Mouse (Mus musculus): ENCODE measurements around the gene Ttc28. TPM values are rescaled to one million over a fixed set of nuclear protein-coding genes. Genes with fewer than 3 reads are reported as not detected.

The Ttc28 gene
- polyA plus RNA-seq, 3 experiments from 2014 or later = 0.83 to 4.4 (median 4.3) TPM

DNA sequence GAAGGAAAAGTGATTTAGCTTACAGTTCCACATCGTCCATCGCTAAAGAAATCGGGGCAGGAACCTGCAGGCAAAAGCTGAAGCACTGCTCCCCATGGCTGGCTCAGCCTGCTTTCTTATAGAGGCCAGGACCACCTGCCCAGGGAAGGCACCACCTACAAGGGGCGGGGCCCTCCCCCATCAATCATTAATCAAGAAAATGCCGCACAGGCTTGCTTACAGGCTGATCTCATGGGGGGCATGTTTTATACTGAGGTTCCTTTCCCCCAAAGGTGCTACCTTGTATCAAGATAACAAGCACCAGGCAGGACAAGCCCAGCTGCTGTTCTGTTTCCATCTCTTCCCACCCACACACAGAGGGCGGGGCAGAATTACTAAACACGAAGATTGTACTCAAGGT is 419.1 kb downstream of the Ttc28 start:
- no peak for ATAC-seq

DNA sequence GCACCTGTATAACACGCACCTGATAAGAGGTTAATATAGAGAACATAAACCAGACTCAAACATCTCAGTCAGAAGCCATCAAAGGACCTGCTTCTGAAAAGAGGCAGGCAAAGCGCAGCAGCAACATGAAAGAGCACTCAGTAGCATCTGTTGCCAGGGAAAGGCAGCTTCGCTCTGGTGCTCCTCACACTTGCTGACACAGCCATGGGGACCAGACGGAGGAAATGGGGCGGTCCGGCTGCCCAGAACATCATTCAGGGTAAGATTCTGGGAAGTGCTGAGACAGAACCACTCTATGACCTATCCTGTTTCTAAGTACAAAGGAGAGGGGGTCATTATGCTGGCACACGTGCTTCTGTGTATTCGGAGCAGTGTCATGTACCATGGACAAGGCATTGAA is 421.2 kb downstream of the Ttc28 start:
- no peak for ATAC-seq

DNA sequence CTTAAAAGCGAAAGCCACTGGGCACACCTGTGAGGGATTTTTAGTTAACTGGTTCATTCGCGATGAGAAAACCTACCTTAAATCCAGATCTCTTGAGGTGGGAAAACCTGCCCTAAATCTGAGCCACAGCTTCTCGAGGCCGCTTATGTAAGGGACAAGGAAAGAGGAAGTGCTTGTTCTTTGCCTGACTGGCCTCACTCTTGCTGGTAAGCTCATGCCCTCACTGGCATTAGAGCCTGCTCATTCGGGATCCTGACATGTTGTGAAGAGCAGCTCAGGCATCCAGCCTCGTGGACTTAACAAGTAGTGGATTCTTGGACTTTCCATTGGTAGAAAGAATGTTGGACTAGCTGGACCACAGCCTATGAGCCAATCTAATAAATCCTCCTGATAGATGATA is 422.1 kb downstream of the Ttc28 start:
- ATAC-seq = no peak

DNA sequence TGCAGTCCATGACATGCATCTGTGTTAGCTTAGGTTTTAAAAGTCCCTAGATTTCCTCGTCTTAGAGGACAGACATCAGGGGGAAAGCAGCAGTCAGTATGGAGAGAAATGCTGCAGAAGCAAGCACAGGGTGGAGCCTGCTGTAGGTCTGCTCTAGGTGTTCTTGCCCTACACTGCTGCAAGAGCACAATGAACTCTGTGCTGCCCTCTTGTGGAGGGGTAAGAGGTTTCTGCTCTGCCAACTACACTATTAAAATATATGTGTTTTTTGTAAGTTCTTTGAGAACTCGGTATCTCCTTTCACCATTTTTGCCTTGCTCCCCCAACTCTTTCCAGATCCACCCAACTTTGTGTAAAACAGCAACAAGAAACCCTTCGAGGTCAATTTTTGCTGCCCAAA is 425.1 kb downstream of the Ttc28 start:
- ATAC-seq = no peak

DNA sequence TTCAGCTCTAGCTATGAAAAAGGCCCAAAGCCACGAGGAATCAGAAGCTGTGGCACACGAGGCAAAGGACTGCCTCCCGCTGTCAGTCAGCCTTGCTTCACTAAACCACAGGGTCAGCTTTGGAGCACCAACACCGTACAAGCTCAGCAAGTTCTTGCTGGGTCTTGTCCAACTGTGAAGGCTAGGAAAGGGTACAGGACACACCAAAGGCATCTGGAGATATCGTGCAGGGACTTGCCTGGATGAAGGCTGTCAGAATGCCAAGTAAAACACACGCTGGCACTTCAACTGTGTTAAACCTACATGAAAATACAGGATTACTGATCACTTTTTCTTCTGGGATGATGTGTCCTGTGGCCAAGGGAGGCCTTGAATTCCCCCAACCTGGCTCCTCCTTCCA is 430.6 kb downstream of the Ttc28 start:
- no peak for ATAC-seq

DNA sequence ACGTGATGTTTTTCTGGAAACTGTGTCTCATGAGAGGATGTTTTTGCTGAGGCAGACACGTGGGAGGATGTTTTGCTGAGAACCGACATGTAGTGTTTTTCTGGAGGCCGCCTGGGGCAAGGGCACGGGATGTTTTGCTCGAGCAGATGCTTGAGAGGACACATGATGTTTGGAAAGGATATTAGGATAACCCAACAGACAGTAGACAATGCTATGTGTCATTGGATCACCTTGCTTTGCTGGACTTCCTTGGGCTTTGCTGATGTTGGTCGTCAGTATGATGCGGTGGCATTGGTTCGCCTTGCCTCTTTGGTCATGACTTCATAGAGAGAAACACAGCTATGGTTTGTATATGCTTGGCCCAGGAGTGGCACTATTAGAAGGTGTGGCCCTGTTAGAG is 434.2 kb downstream of the Ttc28 start:
- no peak for ATAC-seq

DNA sequence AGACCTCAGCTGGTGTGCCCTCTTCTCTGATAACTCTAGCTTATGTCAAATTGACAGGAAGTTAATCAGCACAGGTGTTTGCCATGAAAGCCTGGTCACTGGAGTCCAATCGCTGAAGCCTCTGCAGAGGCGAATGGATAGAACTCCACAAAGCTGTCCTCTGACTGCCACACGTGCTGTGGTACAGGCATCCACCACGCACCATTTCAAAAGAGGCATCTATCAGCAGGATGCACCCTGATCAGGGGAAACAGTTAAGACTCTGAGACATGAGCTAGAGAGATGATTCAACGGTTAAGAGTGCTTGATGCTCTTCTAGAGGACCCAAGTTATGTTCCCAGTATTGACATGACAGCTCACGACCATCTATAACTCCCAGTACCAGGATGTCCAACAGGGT is 435.5 kb downstream of the Ttc28 start:
- ATAC-seq = no peak

DNA sequence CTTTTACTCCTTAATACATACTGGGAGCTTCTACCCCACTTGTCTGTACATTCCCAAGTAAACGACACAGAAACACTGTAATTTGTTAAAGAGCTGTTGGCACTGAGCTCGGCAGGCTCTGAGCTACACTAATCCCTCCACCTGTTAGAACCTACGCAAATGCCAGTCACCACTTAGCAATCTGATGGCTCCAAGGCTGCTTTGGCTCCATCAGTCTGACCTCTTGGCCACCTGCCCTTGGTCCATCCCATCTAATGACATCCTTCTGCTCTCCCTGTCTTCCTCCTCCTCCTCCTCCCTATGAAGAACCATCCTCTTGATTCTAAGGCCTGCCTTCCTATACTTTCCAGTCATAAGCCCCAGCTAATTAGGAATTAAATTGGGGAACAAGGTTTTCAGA is 437.9 kb downstream of the Ttc28 start:
- no peak for ATAC-seq

DNA sequence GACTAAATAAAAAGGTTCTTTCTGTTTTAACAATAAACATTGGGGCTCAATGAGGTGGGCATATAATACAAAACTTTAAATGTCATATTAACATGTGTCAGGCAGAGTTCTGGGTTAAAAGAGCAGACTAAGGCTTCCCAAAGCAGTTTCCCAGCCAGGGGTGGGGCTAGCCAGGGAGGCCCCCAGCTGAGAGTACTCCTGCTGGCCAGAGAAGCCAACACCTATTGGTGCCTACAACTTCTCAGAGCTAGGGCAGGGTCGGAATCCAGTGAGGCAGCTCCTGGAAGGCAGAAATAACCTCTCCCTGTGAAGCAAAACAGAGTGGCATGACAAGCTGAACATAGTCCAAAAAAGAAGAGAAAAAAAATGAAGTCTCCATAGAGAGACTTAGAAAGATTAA is 439.3 kb downstream of the Ttc28 start:
- ATAC-seq = no peak

DNA sequence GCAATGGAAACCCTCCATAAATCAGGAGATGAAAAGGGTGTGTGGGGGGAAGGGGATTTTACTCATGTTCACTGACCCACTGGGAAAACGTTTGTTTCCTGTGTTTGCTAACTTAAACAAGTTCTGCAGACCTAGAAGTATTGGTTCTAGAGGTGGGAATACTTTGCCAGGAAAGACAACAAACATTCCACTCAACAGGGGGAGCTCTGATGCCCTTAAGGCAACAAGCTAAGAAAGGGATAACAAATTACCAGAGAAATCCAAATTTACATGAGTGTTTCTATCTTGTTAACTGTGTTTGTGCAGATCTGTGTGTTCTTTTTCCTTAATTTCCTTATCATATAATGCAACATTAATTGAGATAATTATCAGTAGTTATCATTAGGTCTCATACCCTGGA is 446.2 kb downstream of the Ttc28 start:
- ATAC-seq = no peak

DNA sequence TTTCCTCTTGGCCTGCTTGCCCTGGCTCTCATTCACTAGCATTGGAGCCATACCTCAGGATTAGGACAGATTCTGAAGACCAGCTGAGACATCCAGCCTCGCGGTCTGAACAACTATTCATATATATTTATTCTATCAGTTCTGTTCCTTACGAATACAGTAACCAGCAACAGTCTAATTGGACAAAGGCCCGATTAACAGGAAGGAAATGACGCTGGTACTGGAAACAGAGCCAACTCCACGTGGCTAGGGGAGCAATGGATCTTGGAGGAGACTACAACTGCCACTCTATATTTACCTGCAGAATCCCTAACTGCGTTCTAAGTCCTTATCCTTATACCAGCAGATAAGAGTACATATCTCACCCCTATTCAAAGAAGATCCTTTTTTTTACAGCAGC is 447.8 kb downstream of the Ttc28 start:
- ATAC-seq = no peak

DNA sequence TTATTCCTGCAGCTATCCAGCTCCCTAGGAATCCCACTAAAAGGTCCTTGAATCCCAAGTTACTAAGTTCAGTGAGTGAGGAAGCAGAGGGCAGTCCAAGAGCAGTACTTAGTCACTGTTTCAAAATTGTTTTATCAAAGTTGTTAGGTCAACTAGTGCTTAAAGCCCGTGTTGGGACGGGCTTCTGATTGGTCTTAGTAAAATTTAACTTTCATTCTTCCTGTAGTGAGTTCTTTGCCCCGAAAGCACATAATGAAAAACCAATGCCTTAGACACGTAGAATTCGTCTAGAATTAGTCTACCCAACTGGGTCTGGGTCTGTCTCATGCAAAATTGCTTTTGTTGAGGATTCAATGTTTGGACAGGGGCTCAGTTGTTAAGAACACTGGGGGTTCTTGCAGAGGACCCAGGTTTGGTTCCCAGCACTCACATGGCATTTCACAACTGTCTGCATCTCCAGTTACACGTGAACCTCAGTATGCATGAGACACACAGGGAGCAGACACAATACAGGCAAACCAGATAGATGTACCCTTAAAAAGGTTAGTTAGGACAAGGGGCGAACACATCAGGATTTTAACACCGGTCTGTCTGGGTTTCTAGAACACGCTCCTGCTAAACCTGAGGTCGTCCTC is 450.3 kb downstream of the Ttc28 start:
- ATAC-seq = no peak

DNA sequence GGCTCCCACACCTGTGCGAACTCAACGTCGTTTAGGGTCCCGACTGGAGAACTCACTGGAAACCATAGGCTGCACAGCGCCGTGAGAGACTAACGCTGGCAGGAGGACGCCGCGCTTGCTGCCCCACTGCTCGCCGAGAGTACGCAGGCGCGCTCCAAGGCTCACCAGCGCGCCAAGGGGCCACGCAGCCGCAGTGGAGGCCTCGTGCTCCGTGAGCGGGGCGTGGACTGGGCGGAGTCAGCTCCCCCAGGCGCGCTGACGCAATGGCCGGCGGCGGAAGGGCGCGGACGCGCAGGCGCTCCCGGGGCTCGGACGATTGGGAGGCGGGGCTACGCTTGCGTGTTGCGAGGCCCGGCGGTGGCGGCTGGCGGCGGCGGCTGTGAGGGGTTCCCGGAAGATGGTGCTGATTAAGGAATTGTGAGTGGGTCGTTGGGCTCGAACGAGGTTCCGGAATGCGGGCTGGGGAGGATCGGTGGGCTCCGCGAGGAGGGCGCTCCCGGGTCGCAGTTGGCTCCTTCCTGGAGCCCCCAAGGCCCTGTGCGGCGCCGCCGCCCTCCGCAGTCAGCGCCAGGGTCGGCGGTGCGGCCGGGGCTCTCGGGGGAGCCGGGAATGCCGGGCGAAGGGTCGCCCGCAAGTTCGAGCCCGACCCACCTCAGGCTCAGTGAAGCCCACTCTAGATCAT is 451.0 kb downstream of the Ttc28 start, which contains the start of gene Pitpnb:
Gene Pitpnb (plus strand): TSS at position 347 of the 682 bp plus-strand sequence.
- peak; percentile 93 for ATAC-seq

DNA sequence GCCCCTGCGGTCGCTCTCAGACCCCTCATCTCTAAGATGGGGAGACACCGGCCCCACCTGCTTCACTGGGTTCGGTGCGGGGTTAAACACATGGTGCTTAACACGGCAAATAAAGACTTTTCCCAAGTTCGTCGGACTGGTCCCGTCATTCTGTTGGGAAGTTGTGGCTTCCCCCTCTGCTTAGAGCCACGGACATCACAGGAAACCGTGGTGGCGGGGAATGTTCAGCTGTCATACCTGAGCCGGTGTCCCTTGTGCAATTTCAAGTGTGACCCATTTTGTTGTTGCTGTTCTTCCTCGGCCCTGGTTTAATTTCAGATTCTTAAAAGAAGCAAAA is 451.5 kb downstream of the Ttc28 start:
- ATAC-seq = peak; percentile 13

DNA sequence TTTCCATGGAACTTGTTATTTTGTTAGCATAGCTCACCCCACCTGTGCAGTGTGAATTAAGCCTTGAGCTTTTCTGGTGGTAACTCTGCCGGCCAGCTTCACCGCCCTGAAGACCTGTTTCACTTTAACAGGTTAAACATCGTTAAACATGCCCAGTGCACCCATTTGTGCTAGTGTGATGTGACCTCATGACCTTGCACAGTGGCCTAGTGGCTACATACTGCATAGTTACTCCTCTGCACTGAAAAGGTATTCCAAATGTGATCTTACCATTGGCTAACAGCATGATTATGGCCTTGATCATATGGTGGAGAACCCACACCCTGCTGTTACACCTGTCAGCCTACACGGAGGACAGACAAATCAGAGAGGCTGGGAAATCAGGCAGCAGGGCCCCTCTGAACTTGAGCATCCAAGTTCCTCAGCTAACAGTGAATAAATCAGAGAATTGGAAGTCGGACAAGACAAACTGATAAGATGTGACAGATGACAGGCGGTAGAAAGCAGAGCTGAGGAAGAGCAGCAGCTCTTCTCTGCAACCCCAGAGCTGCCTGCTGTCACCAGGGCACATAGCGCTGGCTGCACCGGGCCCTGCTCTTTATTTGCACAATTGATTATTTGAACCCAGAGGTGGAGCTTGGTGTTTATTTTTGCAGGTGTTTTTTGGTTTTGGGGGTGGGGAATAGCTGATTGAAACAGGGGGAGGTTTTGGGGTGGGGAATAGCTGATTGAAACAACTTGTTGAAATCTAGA is 456.5 kb downstream of the Ttc28 start:
- ATAC-seq = no peak

Other genes starting within 250 kb of the Ttc28 start
- gene Noc4l, start 226.4 kb upstream of the Ttc28 start, polyA plus RNA-seq (2017; shearing (Covaris generic)) = 10 to 100 TPM; 37.3 to 40.8 (median 40.1) TPM
- gene Ddx51, start 226.4 kb upstream of the Ttc28 start, polyA plus RNA-seq (2017; shearing (Covaris generic)) = 1 to 10 TPM; 2.3 to 4.5 (median 4.5) TPM
- 10 to 100 TPM; 53.8 to 85.3 (median 69.2) TPM for gene Ep400, start 109.1 kb upstream of the Ttc28 start, polyA plus RNA-seq (2017; shearing (Covaris generic))
- gene Pus1, start 99.1 kb upstream of the Ttc28 start, polyA plus RNA-seq (2017; shearing (Covaris generic)) = 10 to 100 TPM; 17.6 to 37.1 (median 33.8) TPM
- gene Ulk1, start 69.7 kb upstream of the Ttc28 start, polyA plus RNA-seq (2017; shearing (Covaris generic)) = 10 to 100 TPM in 1 of 3 experiments, 1 to 10 TPM in 2; 8.0 to 12.9 (median 9.3) TPM
- gene Hscb, start 40.0 kb upstream of the Ttc28 start, polyA plus RNA-seq (2017; shearing (Covaris generic)) = 10 to 100 TPM; 41.4 to 51.1 (median 45.4) TPM
- gene Chek2, start 39.8 kb upstream of the Ttc28 start, polyA plus RNA-seq (2017; shearing (Covaris generic)) = 10 to 100 TPM in 1 of 3 experiments, 1 to 10 TPM in 2; 3.8 to 17.7 (median 4.3) TPM

Data from inflammation-experienced regulatory T-cells, adult 6 months (primary cell).